Mouse (Mus musculus): Measurements from ENCODE around the gene Sec22a. TPM values are rescaled to one million over a fixed set of nuclear protein-coding genes. Genes with fewer than 3 reads are reported as not detected.

Sec22a gene
- polyA plus RNA-seq (2012; rRNA removed), result 2.7 TPM in 2 replicates

GRCm38 (mm10) chr16:35363150-35364062, at the start of gene Sec22a:
Sec22a (minus strand) TSS chr16:35363918.

Other genes starting within 250 kb of the Sec22a start
- 14.1 and 15.8 TPM in 2 replicates for gene Adcy5, start 209.0 kb downstream of the Sec22a start, polyA plus RNA-seq (2012; rRNA removed)
- 3.8 and 4.1 TPM in 2 replicates for gene Pdia5, start 127.0 kb upstream of the Sec22a start, polyA plus RNA-seq (2012; rRNA removed)
- gene Sema5b, start 177.2 kb upstream of the Sec22a start, polyA plus RNA-seq (2012; rRNA removed), result 0.49 and 0.68 TPM in 2 replicates

Measured in stomach, adult 2 months (tissue).